Mouse (Mus musculus) kidney, postnatal 0 days (tissue): ENCODE measurements around the gene Galns. TPM values are rescaled to one million over a fixed set of nuclear protein-coding genes. Genes with fewer than 3 reads are reported as not detected.

ENCODE experiments used
- ATAC-seq: fragments of 200-750 bp; cut with Nextera tagmentation; replicated peaks from 2 replicates; pipeline ENCODE4 v1.8.0; 2017; ENCODE audit warnings: low read depth, moderate number of reproducible peaks, moderate TSS enrichment, moderate library complexity; ENCODE audit not compliant: low FRiP score
- DNase-seq: peaks from one replicate; pipeline ENCODE4 v3.0.0-alpha.2; 2016; ENCODE audit warnings: low spot score
- H3K27ac ChIP-seq: fragments of 300-500 bp; sonication (generic); 2 replicates; pipeline ENCODE4 v1.5.1; 2014; ENCODE audit warnings: mild to moderate bottlenecking
- H3K27me3 ChIP-seq: fragments of 300-500 bp; sonication (generic); 2 replicates; pipeline ENCODE4 v1.6.1; 2014; ENCODE audit warnings: low read length, mixed read lengths; ENCODE audit not compliant: insufficient read depth
- H3K36me3 ChIP-seq: fragments of 300-500 bp; sonication (generic); 2 replicates; pipeline ENCODE4 v1.6.1; 2014; ENCODE audit warnings: low read length, mixed read lengths; ENCODE audit not compliant: insufficient read depth
- H3K4me1 ChIP-seq: fragments of 300-500 bp; sonication (generic); replicated peaks from 2 replicates; pipeline ENCODE4 v1.6.1; 2014; ENCODE audit warnings: antibody characterized with exemption, low read length, mixed read lengths; ENCODE audit not compliant: insufficient read depth
- H3K4me2 ChIP-seq: fragments of 300-500 bp; sonication (generic); 2 replicates; pipeline ENCODE4 v1.6.1; 2014; ENCODE audit warnings: mild to moderate bottlenecking, low read length, moderate library complexity, mixed read lengths
- H3K4me3 ChIP-seq: fragments of 300-500 bp; sonication (generic); replicated peaks from 2 replicates; pipeline ENCODE4 v1.5.1; 2014; ENCODE audit warnings: low read depth, low read length
- H3K9ac ChIP-seq: fragments of 300-500 bp; sonication (generic); 2 replicates; pipeline ENCODE4 v1.6.1; 2014; ENCODE audit warnings: low read depth, low read length
- H3K9me3 ChIP-seq: fragments of 300-500 bp; sonication (generic); replicated peaks from 2 replicates; pipeline ENCODE4 v1.6.1; 2016; ENCODE audit warnings: low read length, inconsistent platforms, mixed read lengths
- CTCF ChIP-seq: IDR thresholded peaks from 2 replicates; pipeline ENCODE4 v1.5.1; 2016; ENCODE audit warnings: antibody characterized with exemption, low read depth, mild to moderate bottlenecking, moderate library complexity
- WGBS: fragments of 180-500 bp; shearing (Covaris S2); extraction: QIAGEN DNeasy Blood & Tissue Kit; methylation state at CpG from one replicate; pipeline ENCODE4 v1.1.7; 2014; 5-methylcytosine and 5-hydroxymethylcytosine counted together
- polyA plus RNA-seq: library from polyadenylated mRNA; unstranded; fragments of >200 nt; fragmentation: Nextera tagmentation; extraction: Ambion mirVana; gene quantifications from 2 replicates; pipeline ENCODE4 v1.2.1, GENCODE M21; 2015

Galns gene
- polyA plus RNA-seq, 1 experiment from 2014 or later = 19.4 TPM

GRCm38 (mm10) chr8:122557248-122558038 lies 53.8 kb downstream of the Galns start:
- Histone ChIP-seq H3K4me3 (no peak overlapping the region), H3K4me2 (no peak overlapping the region), H3K9me3 (no peaks in the 10 kb centered on the region), H3K4me1 (no peaks in the 10 kb centered on the region; the same call in 1 of the 2 replicates), H3K36me3 (no peaks in the 10 kb centered on the region), H3K27me3 (no peaks in the 10 kb centered on the region), H3K9ac (no peak overlapping the region), H3K27ac (peak overlapping the region; percentile 72; the same call in 1 of the 2 replicates)
- ATAC-seq (no peak), DNase-seq (no peak)
- TF ChIP-seq CTCF = no peak
- 46% methylated on average over 10 of the region's 10 CpGs for WGBS

GRCm38 (mm10) chr8:122556030-122557009 lies 54.9 kb downstream of the Galns start:
- Histone ChIP-seq H3K9me3 (no peaks in the 10 kb centered on the region), H3K9ac (peak overlapping the region; percentile 5; the same call in 1 of the 2 replicates), H3K4me2 (no peak overlapping the region), H3K4me3 (no peak overlapping the region), H3K36me3 (no peaks in the 10 kb centered on the region), H3K27me3 (no peaks in the 10 kb centered on the region), H3K27ac (peak overlapping the region; percentile 72), H3K4me1 (no peaks in the 10 kb centered on the region; the same call in 1 of the 2 replicates)
- WGBS = 59% methylated on average over 12 of the region's 12 CpGs
- 0 out of 2 replicates have a peak, but pooled peaks have one; percentile 37 for ATAC-seq
- no peak for TF ChIP-seq CTCF
- DNase-seq = peak; percentile 74

GRCm38 (mm10) chr8:122554786-122555185 lies 56.5 kb downstream of the Galns start:
- Histone ChIP-seq H3K9me3 (no peaks in the 10 kb centered on the region), H3K27ac (no peak overlapping the region), H3K4me1 (peaks cover 9% of the 10 kb centered on the region; the same call in 1 of the 2 replicates), H3K36me3 (no peaks in the 10 kb centered on the region), H3K9ac (no peak overlapping the region), H3K4me3 (no peak overlapping the region), H3K4me2 (no peak overlapping the region), H3K27me3 (no peaks in the 10 kb centered on the region)
- no peak for TF ChIP-seq CTCF
- WGBS = 71% methylated on average over 6 of the region's 6 CpGs
- DNase-seq = no peak
- no peak for ATAC-seq

GRCm38 (mm10) chr8:122551265-122552051 lies 59.8 kb downstream of the Galns start, which contains the start of gene Piezo1:
Gene Piezo1 (minus strand): TSS chr8:122551329.
- Histone ChIP-seq H3K4me2 (peak within 1 kb of the TSS; percentile 88), H3K27me3 (no peaks in the 10 kb centered on the region), H3K4me3 (peak within 1 kb of the TSS; percentile 72), H3K9me3 (no peaks in the 10 kb centered on the region), H3K36me3 (no peaks in the 10 kb centered on the region), H3K27ac (peak within 1 kb of the TSS; percentile 91), H3K4me1 (peaks cover 38% of the 10 kb centered on the region), H3K9ac (peak within 1 kb of the TSS; percentile 92)
- peak; percentile 90 for DNase-seq
- TF ChIP-seq CTCF = peak; percentile 100
- peak; percentile 76 for ATAC-seq
- 9% methylated on average over 56 of the region's 56 CpGs for WGBS

GRCm38 (mm10) chr8:122550995-122551264 lies 60.3 kb downstream of the Galns start:
- Histone ChIP-seq H3K9ac (peak overlapping the region; percentile 92), H3K4me2 (peak overlapping the region; percentile 88), H3K4me3 (peak overlapping the region; percentile 72), H3K9me3 (no peaks in the 10 kb centered on the region), H3K27ac (peak overlapping the region; percentile 91), H3K27me3 (no peaks in the 10 kb centered on the region), H3K36me3 (no peaks in the 10 kb centered on the region), H3K4me1 (peaks cover 43% of the 10 kb centered on the region)
- no peak; the same call in 1 of the 2 replicates for ATAC-seq
- no peak for DNase-seq
- under 1% methylated on average over 27 of the region's 43 CpGs for WGBS
- no peak for TF ChIP-seq CTCF
